Mouse (Mus musculus) testis, adult 2 months (tissue): ENCODE results near the gene Basp1. TPM values are rescaled to one million over a fixed set of nuclear protein-coding genes. Genes with fewer than 3 reads are reported as not detected.

Experiments used
- H3K27ac ChIP-seq: fragments of 200-500 bp; 2 replicates; pipeline ENCODE4 v1.5.1; 2012; ENCODE audit warnings: low read depth, low read length; ENCODE audit not compliant: control insufficient read depth, insufficient read depth
- H3K27me3 ChIP-seq: fragments of 200-500 bp; 2 replicates; pipeline ENCODE4 v1.6.1; 2012; ENCODE audit warnings: mild to moderate bottlenecking, low read length, moderate library complexity; ENCODE audit not compliant: control insufficient read depth, insufficient read depth
- H3K36me3 ChIP-seq: fragments of 200-500 bp; 2 replicates; pipeline ENCODE4 v1.6.1; 2012; ENCODE audit warnings: mild to moderate bottlenecking, low read length; ENCODE audit not compliant: control insufficient read depth, insufficient read depth
- H3K4me1 ChIP-seq: fragments of 200-500 bp; 2 replicates; pipeline ENCODE4 v1.6.1; 2012; ENCODE audit warnings: low read length; ENCODE audit not compliant: control insufficient read depth, insufficient read depth
- H3K4me3 ChIP-seq: fragments of 200-500 bp; 2 replicates; pipeline ENCODE4 v1.5.1; 2012; ENCODE audit warnings: low read depth, mild to moderate bottlenecking, low read length, moderate library complexity, mixed read lengths; ENCODE audit not compliant: control insufficient read depth
- CTCF ChIP-seq: fragments of 200-500 bp; IDR thresholded peaks from 2 replicates; pipeline ENCODE4 v1.5.1; 2012; ENCODE audit warnings: low read depth, mild to moderate bottlenecking, inconsistent platforms, low read length, moderate library complexity; ENCODE audit not compliant: control insufficient read depth, insufficient read depth, insufficient replicate concordance
- POLR2A ChIP-seq: fragments of 200-500 bp; IDR thresholded peaks from 2 replicates; pipeline ENCODE4 v1.6.1; 2012; ENCODE audit warnings: low read depth, mild to moderate bottlenecking, inconsistent platforms, low read length, moderate library complexity; ENCODE audit not compliant: control insufficient read depth
- polyA plus RNA-seq: library from polyadenylated mRNA; depleted of rRNA; stranded (reverse); fragments of >200 nt; gene quantifications from 2 replicates; pipeline ENCODE4 v1.2.3, GENCODE M21; 2012

The Basp1 gene
- polyA plus RNA-seq, 1 experiment = 11.8 TPM

- H3K36me3 ChIP-seq = no peaks in the 10 kb centered on the region
- H3K4me3 ChIP-seq = no peak overlapping the region; the same call in 1 of the 2 replicates
- peaks cover 7% of the 10 kb centered on the region for H3K4me1 ChIP-seq
- H3K27ac ChIP-seq = no peak overlapping the region
- H3K27me3 ChIP-seq = no peaks in the 10 kb centered on the region
- no peak for TF ChIP-seq POLR2A
- TF ChIP-seq CTCF = no peak
Observed at GRCm38 (mm10) chr15:25440991-25441867, 27.7 kb upstream of the Basp1 start.

DNA sequence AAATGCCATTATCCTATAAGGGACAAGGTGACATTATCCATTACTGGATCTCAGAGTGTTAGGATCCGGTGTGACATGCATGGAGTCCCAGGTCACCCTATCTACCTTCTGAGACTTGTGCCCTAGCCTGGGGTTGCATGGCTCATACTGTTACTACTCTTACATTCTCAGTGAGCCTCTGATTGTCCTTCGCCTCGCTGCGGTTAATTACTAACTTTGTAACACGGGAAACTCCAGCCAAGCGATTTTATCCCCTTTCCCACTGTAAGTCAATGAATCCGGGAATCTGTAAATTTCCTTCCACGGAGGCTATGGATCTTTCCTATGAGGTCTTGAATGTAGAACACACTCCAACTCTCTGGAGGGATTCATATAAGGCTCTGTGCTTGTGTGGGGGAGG lies 26.8 kb upstream of the Basp1 start:
- TF ChIP-seq CTCF (no peak), POLR2A (no peak)
- H3K4me1 ChIP-seq = peaks cover 6% of the 10 kb centered on the region
- no peaks in the 10 kb centered on the region for H3K36me3 ChIP-seq
- H3K4me3 ChIP-seq = no peak overlapping the region
- H3K27ac ChIP-seq = no peak overlapping the region
- H3K27me3 ChIP-seq = no peaks in the 10 kb centered on the region

- TF ChIP-seq POLR2A (no peak), CTCF (no peak)
- no peak overlapping the region for H3K4me3 ChIP-seq
- no peaks in the 10 kb centered on the region for H3K36me3 ChIP-seq
- H3K4me1 ChIP-seq = no peaks in the 10 kb centered on the region
- no peak overlapping the region for H3K27ac ChIP-seq
- H3K27me3 ChIP-seq = no peaks in the 10 kb centered on the region
Observed at GRCm38 (mm10) chr15:25432341-25432740, 18.8 kb upstream of the Basp1 start.

- TF ChIP-seq POLR2A (no peak), CTCF (no peak)
Observed at GRCm38 (mm10) chr15:25430167-25430566, 16.6 kb upstream of the Basp1 start.

GRCm38 (mm10) chr15:25429007-25429406 lies 15.4 kb upstream of the Basp1 start:
- no peaks in the 10 kb centered on the region for H3K4me1 ChIP-seq
- TF ChIP-seq POLR2A (no peak), CTCF (no peak)
- no peak overlapping the region for H3K27ac ChIP-seq
- H3K27me3 ChIP-seq = no peaks in the 10 kb centered on the region
- no peaks in the 10 kb centered on the region for H3K36me3 ChIP-seq
- no peak overlapping the region for H3K4me3 ChIP-seq

More at GRCm38 (mm10) chr15:25430167-25430566, 16.6 kb upstream of the Basp1 start:
- H3K4me3 ChIP-seq = no peak overlapping the region
- no peaks in the 10 kb centered on the region for H3K27me3 ChIP-seq
- no peak overlapping the region for H3K27ac ChIP-seq
- no peaks in the 10 kb centered on the region for H3K4me1 ChIP-seq
- H3K36me3 ChIP-seq = no peaks in the 10 kb centered on the region

DNA sequence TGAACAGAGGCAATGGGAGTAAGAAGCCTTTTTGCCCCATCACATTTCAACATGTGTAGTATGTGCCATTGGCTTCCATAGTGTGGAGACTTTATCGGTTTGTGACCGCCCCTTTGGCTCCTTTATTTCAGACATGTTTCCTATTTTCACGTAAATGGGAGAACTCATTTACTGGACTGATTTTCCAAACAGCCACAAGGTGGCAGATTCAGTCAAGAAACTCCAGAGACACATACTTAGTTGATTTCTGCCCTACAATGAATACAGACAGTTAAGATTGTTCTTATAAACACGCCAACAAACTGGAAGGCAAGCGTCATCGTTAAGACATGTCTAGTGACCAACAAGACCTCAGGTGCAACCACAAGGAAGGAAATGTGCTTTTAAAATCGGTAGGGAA lies 15.0 kb upstream of the Basp1 start:
- H3K27me3 ChIP-seq = no peaks in the 10 kb centered on the region
- no peaks in the 10 kb centered on the region for H3K36me3 ChIP-seq
- H3K4me1 ChIP-seq = no peaks in the 10 kb centered on the region
- H3K4me3 ChIP-seq = no peak overlapping the region
- TF ChIP-seq POLR2A (no peak), CTCF (no peak)
- no peak overlapping the region for H3K27ac ChIP-seq

- TF ChIP-seq POLR2A (no peak), CTCF (no peak)
- Histone ChIP-seq H3K27me3 (no peaks in the 10 kb centered on the region), H3K4me3 (no peak overlapping the region), H3K4me1 (peaks cover 5% of the 10 kb centered on the region), H3K36me3 (no peaks in the 10 kb centered on the region), H3K27ac (no peak overlapping the region)
Observed at GRCm38 (mm10) chr15:25420266-25420665, 6.7 kb upstream of the Basp1 start.
